Mouse (Mus musculus): ENCODE measurements around the gene Ccdc63. TPM values are rescaled to one million over a fixed set of nuclear protein-coding genes. Genes with fewer than 3 reads are reported as not detected.

Gene Ccdc63
- polyA plus RNA-seq, 1 experiment from 2014 or later: not detected

DNA sequence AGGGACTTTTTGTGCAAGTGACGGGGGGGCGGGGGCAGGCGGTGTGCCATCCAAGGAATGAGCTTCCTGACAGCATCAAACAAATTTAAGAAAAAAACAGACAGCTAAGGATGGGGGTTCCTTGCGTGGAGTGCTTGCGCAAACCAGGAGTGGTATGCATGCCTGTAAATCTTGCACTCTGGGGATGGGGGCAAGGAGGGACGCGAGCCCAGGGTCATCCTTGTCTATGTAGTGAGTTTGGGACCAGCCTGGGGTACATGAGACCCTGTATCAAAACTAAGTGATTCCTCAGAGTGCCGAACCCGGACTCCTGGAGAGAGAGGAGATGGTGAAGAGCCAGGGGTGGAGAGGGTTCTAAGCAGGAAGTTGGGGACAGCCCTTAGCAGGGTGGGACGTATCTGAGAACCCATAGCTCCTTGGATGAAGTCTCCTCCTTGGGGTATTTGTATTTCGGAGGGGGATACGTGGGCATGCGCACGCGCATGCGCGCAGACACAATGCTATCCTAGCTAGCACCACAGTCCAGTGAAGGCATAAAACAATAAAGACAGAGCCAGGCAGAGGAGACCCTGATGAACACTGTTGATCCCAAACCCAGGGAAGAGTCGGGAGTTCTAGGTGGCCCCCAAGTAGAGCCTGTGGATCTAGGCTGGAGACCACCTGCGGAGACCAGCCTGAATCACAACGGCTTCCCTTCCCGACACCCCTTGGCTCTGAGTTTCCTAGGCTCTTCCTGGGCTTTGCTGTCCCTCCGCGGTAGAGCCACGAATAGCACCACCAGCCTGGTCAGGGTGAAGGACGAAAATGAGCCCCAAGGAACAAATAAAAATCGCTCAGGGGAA is 29.3 kb downstream of the Ccdc63 start:
- ATAC-seq (ENCODE audit: low FRiP score, low read depth): no peak
- H3K4me1 ChIP-seq: no peaks in the 10 kb centered on the region

GRCm38 (mm10) chr5:122110625-122111024 is 30.0 kb downstream of the Ccdc63 start:
- WGBS: 93% methylated on average over 13 of the region's 13 CpGs

More for the DNA sequence above, 29.3 kb downstream of the Ccdc63 start:
- WGBS: 64% methylated on average over 26 of the region's 26 CpGs
- Histone ChIP-seq H3K36me3 (no peaks in the 10 kb centered on the region), H3K4me3 (no peak overlapping the region), H3K27me3 (no peaks in the 10 kb centered on the region), H3K27ac (replicated peaks) (no peak overlapping the region), H3K4me2 (replicated peaks) (no peak overlapping the region), H3K9ac (replicated peaks) (no peak overlapping the region), H3K9me3 (no peaks in the 10 kb centered on the region)

GRCm38 (mm10) chr5:122109325-122110060 is 31.1 kb downstream of the Ccdc63 start:
- no peak overlapping the region for H3K4me3 ChIP-seq
- H3K4me1 ChIP-seq: no peaks in the 10 kb centered on the region
- H3K9me3 ChIP-seq: no peaks in the 10 kb centered on the region
- no peaks in the 10 kb centered on the region for H3K27me3 ChIP-seq
- no peak overlapping the region for H3K9ac ChIP-seq (replicated peaks)
- no peak overlapping the region for H3K27ac ChIP-seq (replicated peaks)
- WGBS: 64% methylated on average over 16 of the region's 16 CpGs
- ATAC-seq (ENCODE audit: low FRiP score, low read depth): no peak
- H3K36me3 ChIP-seq: no peaks in the 10 kb centered on the region
- H3K4me2 ChIP-seq (replicated peaks): no peak overlapping the region

More at GRCm38 (mm10) chr5:122110625-122111024, 30.0 kb downstream of the Ccdc63 start:
- H3K27ac ChIP-seq (replicated peaks): no peak overlapping the region
- H3K9ac ChIP-seq (replicated peaks): no peak overlapping the region
- no peak overlapping the region for H3K4me2 ChIP-seq (replicated peaks)
- no peaks in the 10 kb centered on the region for H3K27me3 ChIP-seq
- H3K4me1 ChIP-seq: no peaks in the 10 kb centered on the region
- no peaks in the 10 kb centered on the region for H3K9me3 ChIP-seq
- no peak overlapping the region for H3K4me3 ChIP-seq
- no peak for ATAC-seq (ENCODE audit: low FRiP score, low read depth)
- H3K36me3 ChIP-seq: no peaks in the 10 kb centered on the region

GRCm38 (mm10) chr5:122108104-122108503 is 32.5 kb downstream of the Ccdc63 start:
- Histone ChIP-seq H3K36me3 (no peaks in the 10 kb centered on the region), H3K4me1 (no peaks in the 10 kb centered on the region), H3K9ac (replicated peaks) (no peak overlapping the region), H3K27me3 (no peaks in the 10 kb centered on the region; the same call in 1 of the 2 replicates), H3K9me3 (no peaks in the 10 kb centered on the region), H3K4me2 (replicated peaks) (no peak overlapping the region), H3K27ac (replicated peaks) (no peak overlapping the region), H3K4me3 (no peak overlapping the region)
- ATAC-seq (ENCODE audit: low FRiP score, low read depth): no peak
- 74% methylated on average over 6 of the region's 6 CpGs for WGBS

DNA sequence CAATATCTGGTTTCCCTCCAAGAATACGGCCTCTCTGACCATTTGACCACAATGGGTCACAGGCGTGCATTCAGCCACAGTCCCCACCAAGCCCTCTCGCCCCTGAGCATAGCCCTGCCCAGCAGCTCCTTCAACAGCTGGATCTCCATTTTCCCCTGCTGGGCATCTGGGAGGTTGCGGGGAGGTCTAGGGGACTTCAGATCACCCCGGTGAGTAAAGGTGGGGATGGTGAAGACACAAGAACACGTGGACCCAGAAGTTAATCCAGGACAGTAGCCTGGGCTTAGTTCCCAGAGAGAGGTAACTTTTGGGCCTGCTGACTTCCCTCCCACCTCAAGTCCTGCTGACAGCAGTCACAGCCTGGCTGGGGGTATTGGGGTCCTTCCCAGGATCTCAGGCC is 34.4 kb downstream of the Ccdc63 start:
- ATAC-seq (ENCODE audit: low FRiP score, low read depth): no peak
- 0 out of 2 replicates have a peak, but pooled peaks cover 3% of the 10 kb centered on the region for H3K4me1 ChIP-seq
- no peak overlapping the region for H3K4me3 ChIP-seq
- no peaks in the 10 kb centered on the region for H3K36me3 ChIP-seq
- H3K27me3 ChIP-seq: peaks cover 4% of the 10 kb centered on the region; the same call in 1 of the 2 replicates
- no peak overlapping the region for H3K27ac ChIP-seq (replicated peaks)
- no peaks in the 10 kb centered on the region for H3K9me3 ChIP-seq
- no peak overlapping the region for H3K9ac ChIP-seq (replicated peaks)
- no peak overlapping the region for H3K4me2 ChIP-seq (replicated peaks)
- WGBS: 83% methylated on average over 6 of the region's 6 CpGs

- no peaks in the 10 kb centered on the region for H3K9me3 ChIP-seq
- H3K27ac ChIP-seq (replicated peaks): no peak overlapping the region
- H3K27me3 ChIP-seq: peaks cover 16% of the 10 kb centered on the region
- ATAC-seq (ENCODE audit: low FRiP score, low read depth): no peak
- no peak overlapping the region for H3K9ac ChIP-seq (replicated peaks)
- 0 out of 2 replicates have a peak, but pooled peaks cover 3% of the 10 kb centered on the region for H3K4me1 ChIP-seq
- no peak overlapping the region for H3K4me3 ChIP-seq
- H3K36me3 ChIP-seq: no peaks in the 10 kb centered on the region
- 95% methylated on average over 9 of the region's 9 CpGs for WGBS
- H3K4me2 ChIP-seq (replicated peaks): no peak overlapping the region
These were observed 35.6 kb downstream of the Ccdc63 start for GRCm38 (mm10) chr5:122104981-122105380.

DNA sequence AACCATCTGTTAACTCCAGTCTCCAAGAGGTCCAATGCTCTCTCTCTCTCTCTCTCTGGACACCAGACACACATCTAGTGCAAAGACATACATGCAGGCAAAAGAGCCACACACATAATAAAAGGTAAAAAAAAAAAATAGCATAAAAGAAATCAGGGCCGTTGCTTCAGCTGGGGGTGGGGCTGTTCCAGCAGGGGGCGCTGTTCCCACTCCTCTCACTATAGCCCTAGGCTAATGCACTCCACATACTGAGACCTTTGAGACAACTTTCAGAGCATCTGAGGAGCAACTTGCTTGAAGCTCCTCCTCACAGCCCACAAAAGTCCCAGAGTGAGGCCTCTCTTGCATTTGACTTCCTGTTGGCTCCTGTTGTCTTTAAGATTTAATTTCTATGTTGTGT is 36.4 kb downstream of the Ccdc63 start:
- 41% methylated on average over 2 of the region's 2 CpGs for WGBS
- Histone ChIP-seq H3K9me3 (no peaks in the 10 kb centered on the region), H3K4me2 (replicated peaks) (no peak overlapping the region), H3K36me3 (no peaks in the 10 kb centered on the region), H3K4me1 (0 out of 2 replicates have a peak, but pooled peaks cover 3% of the 10 kb centered on the region), H3K9ac (replicated peaks) (no peak overlapping the region), H3K27ac (replicated peaks) (no peak overlapping the region), H3K4me3 (no peak overlapping the region), H3K27me3 (peaks cover 17% of the 10 kb centered on the region)
- ATAC-seq (ENCODE audit: low FRiP score, low read depth): no peak

DNA sequence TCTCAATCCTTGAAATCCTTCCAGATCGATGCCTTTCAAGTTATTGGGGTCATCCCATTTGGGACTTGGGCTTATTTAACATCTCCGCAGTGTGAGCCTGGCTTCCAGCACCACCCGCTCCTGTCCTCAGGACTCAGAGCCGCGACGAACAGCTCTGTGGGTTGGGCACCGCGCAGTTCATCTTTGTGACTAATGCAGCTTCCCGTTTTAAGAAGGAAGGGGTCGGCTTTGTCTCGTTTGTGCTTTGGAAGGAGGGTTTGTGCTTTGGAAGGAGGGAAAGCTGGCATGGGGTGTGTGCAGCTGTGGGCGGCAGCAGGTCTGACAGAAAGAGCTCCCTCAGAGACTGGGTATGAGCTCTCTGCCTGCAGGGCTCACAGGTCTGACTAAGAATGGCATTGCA is 37.5 kb downstream of the Ccdc63 start:
- Histone ChIP-seq H3K9ac (replicated peaks) (no peak overlapping the region), H3K4me2 (replicated peaks) (no peak overlapping the region), H3K27me3 (peaks cover 17% of the 10 kb centered on the region), H3K36me3 (no peaks in the 10 kb centered on the region), H3K4me1 (0 out of 2 replicates have a peak, but pooled peaks cover 3% of the 10 kb centered on the region), H3K27ac (replicated peaks) (no peak overlapping the region), H3K4me3 (no peak overlapping the region), H3K9me3 (no peaks in the 10 kb centered on the region)
- 53% methylated on average over 12 of the region's 12 CpGs for WGBS
- ATAC-seq (ENCODE audit: low FRiP score, low read depth): no peak

DNA sequence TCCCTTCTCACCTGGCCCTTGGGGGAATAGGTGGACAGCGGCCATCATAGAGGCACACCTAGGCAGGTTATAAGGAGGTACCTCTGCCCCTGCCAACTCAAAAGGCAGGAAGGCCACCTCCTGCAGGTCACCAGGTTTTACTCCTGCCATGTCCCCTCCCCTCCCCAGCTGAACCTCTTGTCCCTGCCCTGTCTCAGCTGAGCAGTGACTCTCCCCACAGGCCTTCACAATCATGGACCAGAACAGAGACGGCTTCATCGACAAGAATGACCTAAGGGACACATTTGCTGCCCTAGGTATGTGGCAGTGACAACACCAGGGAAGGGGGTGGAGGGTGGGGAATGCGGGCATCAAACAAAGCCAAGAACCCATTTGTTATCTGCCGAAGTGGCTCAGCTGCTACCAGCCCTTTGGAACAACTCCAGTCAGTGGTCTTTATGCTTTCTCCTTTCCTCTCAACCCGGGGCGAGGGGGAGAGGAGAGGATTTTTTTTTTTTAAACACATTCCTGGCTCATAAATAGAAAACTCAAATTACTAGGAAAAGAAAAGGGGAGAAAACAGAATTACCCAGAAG is 38.1 kb downstream of the Ccdc63 start:
- Histone ChIP-seq H3K4me2 (replicated peaks) (no peak overlapping the region), H3K27me3 (peaks cover 17% of the 10 kb centered on the region), H3K9ac (replicated peaks) (no peak overlapping the region), H3K4me3 (no peak overlapping the region), H3K36me3 (no peaks in the 10 kb centered on the region), H3K27ac (replicated peaks) (no peak overlapping the region), H3K9me3 (no peaks in the 10 kb centered on the region), H3K4me1 (0 out of 2 replicates have a peak, but pooled peaks cover 3% of the 10 kb centered on the region)
- WGBS: 52% methylated on average over 7 of the region's 7 CpGs
- ATAC-seq (ENCODE audit: low FRiP score, low read depth): no peak

- Histone ChIP-seq H3K9ac (replicated peaks) (no peak overlapping the region), H3K36me3 (no peaks in the 10 kb centered on the region), H3K9me3 (no peaks in the 10 kb centered on the region), H3K4me3 (no peak overlapping the region), H3K4me2 (replicated peaks) (no peak overlapping the region), H3K4me1 (no peaks in the 10 kb centered on the region), H3K27me3 (no peaks in the 10 kb centered on the region), H3K27ac (replicated peaks) (no peak overlapping the region)
- 92% methylated on average over 10 of the region's 10 CpGs for WGBS
- no peak for ATAC-seq (ENCODE audit: low FRiP score, low read depth)
These were observed 46.2 kb downstream of the Ccdc63 start for GRCm38 (mm10) chr5:122094439-122094838.

DNA sequence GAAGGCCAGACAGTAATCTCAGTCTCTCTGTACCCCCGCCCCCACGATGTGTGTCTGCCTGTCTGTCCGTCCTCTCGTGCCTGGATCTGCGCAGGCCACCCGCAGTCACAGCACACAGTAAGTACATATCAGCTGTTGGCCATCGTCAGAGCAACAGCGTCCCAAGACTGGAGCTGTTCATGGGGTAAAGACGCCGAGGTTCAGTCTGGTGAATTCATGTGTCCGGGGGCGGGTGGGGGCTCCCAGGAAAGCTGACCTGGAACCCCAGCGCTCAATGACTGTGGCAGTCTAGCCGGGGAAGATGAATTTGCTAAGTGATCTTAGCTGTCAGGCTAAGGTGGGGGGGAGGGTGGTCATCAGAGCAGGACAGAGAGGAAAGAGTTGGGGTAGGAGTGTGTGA is 46.9 kb downstream of the Ccdc63 start:
- ATAC-seq (ENCODE audit: low FRiP score, low read depth): no peak
- H3K36me3 ChIP-seq: no peaks in the 10 kb centered on the region
- H3K4me2 ChIP-seq (replicated peaks): no peak overlapping the region

GRCm38 (mm10) chr5:122092794-122093193 is 47.8 kb downstream of the Ccdc63 start:
- no peaks in the 10 kb centered on the region for H3K36me3 ChIP-seq
- no peak overlapping the region for H3K27ac ChIP-seq (replicated peaks)
- H3K9me3 ChIP-seq: no peaks in the 10 kb centered on the region
- H3K9ac ChIP-seq (replicated peaks): no peak overlapping the region
- no peak for ATAC-seq (ENCODE audit: low FRiP score, low read depth)
- H3K4me2 ChIP-seq (replicated peaks): no peak overlapping the region
- H3K27me3 ChIP-seq: no peaks in the 10 kb centered on the region
- H3K4me3 ChIP-seq: no peak overlapping the region
- H3K4me1 ChIP-seq: no peaks in the 10 kb centered on the region
- 73% methylated on average over 11 of the region's 11 CpGs for WGBS

More for the DNA sequence above, 46.9 kb downstream of the Ccdc63 start:
- Histone ChIP-seq H3K4me3 (no peak overlapping the region), H3K9me3 (no peaks in the 10 kb centered on the region), H3K27ac (replicated peaks) (no peak overlapping the region), H3K4me1 (no peaks in the 10 kb centered on the region), H3K9ac (replicated peaks) (no peak overlapping the region), H3K27me3 (no peaks in the 10 kb centered on the region)
- 90% methylated on average over 14 of the region's 14 CpGs for WGBS
